Mouse (Mus musculus) intestine, postnatal 0 days (tissue): ENCODE results near the gene Atp5j2. TPM values are rescaled to one million over a fixed set of nuclear protein-coding genes. Genes with fewer than 3 reads are reported as not detected.
A peak's percentile ranks its signal among the peaks of the same experiment; 100 is the strongest.

Experiments
- ATAC-seq: fragments of 200-750 bp; cut with Nextera tagmentation; 2 replicates; pipeline ENCODE4 v1.8.0; 2017; ENCODE audit warnings: mild to moderate bottlenecking, moderate TSS enrichment, moderate library complexity
- H3K27ac ChIP-seq: fragments of 300-500 bp; sonication (generic); 2 replicates; pipeline ENCODE4 v1.5.1; 2014; ENCODE audit warnings: mild to moderate bottlenecking, low read depth, low read length, moderate library complexity
- H3K27me3 ChIP-seq: fragments of 300-500 bp; sonication (generic); replicated peaks from 2 replicates; pipeline ENCODE4 v1.6.1; 2014; ENCODE audit warnings: low read length, mixed read lengths; ENCODE audit not compliant: control insufficient read depth, insufficient read depth
- H3K36me3 ChIP-seq: fragments of 300-500 bp; sonication (generic); 2 replicates; pipeline ENCODE4 v1.6.1; 2014; ENCODE audit warnings: mild to moderate bottlenecking, moderate library complexity; ENCODE audit not compliant: control insufficient read depth, insufficient read depth
- H3K4me1 ChIP-seq: fragments of 300-500 bp; sonication (generic); replicated peaks from 2 replicates; pipeline ENCODE4 v1.6.1; 2014; ENCODE audit warnings: antibody characterized with exemption, low read length, mixed read lengths; ENCODE audit not compliant: control insufficient read depth, insufficient read depth
- H3K4me2 ChIP-seq: fragments of 300-500 bp; sonication (generic); replicated peaks from 2 replicates; pipeline ENCODE4 v1.6.1; 2014; ENCODE audit warnings: low read depth, mild to moderate bottlenecking, moderate library complexity
- H3K4me3 ChIP-seq: fragments of 300-500 bp; sonication (generic); 2 replicates; pipeline ENCODE4 v1.5.1; 2014; ENCODE audit warnings: low read depth, low read length
- H3K9ac ChIP-seq: fragments of 300-500 bp; sonication (generic); 2 replicates; pipeline ENCODE4 v1.6.1; 2014; ENCODE audit warnings: mild to moderate bottlenecking, low read depth, low read length
- H3K9me3 ChIP-seq: fragments of 300-500 bp; sonication (generic); 2 replicates; pipeline ENCODE4 v1.6.1; 2016; ENCODE audit warnings: mixed run types; ENCODE audit not compliant: control insufficient read depth
- CTCF ChIP-seq: sonication (generic); IDR thresholded peaks from 2 replicates; pipeline ENCODE4 v1.5.1; 2016; ENCODE audit warnings: low read depth, mild to moderate bottlenecking, control low read depth, antibody characterized with exemption, moderate library complexity
- WGBS: fragments of 180-500 bp; shearing (Covaris S2); extraction: QIAGEN DNeasy Blood & Tissue Kit; methylation state at CpG from one replicate; pipeline ENCODE4 v1.1.7; 2014; 5-methylcytosine and 5-hydroxymethylcytosine counted together
- polyA plus RNA-seq: library from polyadenylated mRNA; unstranded; fragments of >200 nt; fragmentation: Nextera tagmentation; extraction: Ambion mirVana; gene quantifications from 2 replicates; pipeline ENCODE4 v1.2.1, GENCODE M21; 2015

Atp5j2 gene
- polyA plus RNA-seq, 1 experiment from 2014 or later: 832 TPM

DNA sequence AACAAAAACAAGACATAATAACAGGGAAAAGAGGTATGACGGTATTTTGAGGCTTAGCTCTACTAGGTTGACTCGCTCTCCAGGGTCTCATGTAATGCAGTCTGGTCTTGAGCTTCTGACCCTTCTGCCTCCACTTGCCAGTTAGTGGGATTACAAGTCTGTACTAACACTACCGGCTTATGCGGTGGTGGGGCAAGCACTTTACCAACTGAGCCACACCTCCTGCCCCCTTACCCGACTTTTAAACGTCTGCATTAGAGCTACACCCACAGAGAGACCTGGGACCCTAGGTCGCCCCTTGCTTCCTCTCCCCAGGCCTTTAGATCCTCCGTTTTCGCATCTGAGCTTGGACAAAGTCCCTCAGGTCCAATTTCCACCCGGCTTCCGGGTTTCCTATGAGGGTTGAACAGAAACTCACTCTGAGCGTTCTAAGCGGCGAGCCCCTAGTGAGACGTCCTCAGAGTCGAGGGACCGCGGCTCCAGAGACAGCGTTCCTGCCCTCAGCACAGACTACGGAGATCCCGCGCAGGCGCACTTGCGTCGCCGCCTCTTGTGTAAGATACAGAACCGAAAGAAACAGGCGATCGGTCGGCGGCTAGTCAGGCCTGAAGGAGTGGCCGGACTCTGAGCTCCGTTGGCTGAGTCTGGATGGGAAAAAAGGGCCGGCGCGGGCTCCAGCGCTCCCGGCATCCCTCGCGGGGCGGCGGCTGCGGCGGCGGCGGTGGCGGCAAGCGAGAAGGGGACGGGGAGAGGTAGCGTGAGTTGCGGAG, 25.1 kb downstream of the Atp5j2 start, which contains the start of the genes Ptcd1 and Cpsf4:
TSS of gene Ptcd1 (minus strand) at position 573 of the 770 bp plus-strand sequence.
TSS of gene Cpsf4 (plus strand) at position 678 of the 770 bp plus-strand sequence.
- peaks cover 24% of the 10 kb centered on the region for H3K36me3 ChIP-seq
- no peaks in the 10 kb centered on the region for H3K9me3 ChIP-seq
- no peaks in the 10 kb centered on the region for H3K4me1 ChIP-seq
- no peaks in the 10 kb centered on the region for H3K27me3 ChIP-seq
- WGBS: under 1% methylated on average over 51 of the region's 51 CpGs
- H3K4me2 ChIP-seq: peak within 1 kb of the TSS; percentile 82
- peak within 1 kb of the TSS; percentile 86 for H3K4me3 ChIP-seq
- TF ChIP-seq CTCF: 0 out of 2 replicates have a peak, but pooled peaks have one; percentile 4
- peak within 1 kb of the TSS; percentile 95 for H3K9ac ChIP-seq
- ATAC-seq: peak; percentile 96
- H3K27ac ChIP-seq: peak within 1 kb of the TSS; percentile 68

DNA sequence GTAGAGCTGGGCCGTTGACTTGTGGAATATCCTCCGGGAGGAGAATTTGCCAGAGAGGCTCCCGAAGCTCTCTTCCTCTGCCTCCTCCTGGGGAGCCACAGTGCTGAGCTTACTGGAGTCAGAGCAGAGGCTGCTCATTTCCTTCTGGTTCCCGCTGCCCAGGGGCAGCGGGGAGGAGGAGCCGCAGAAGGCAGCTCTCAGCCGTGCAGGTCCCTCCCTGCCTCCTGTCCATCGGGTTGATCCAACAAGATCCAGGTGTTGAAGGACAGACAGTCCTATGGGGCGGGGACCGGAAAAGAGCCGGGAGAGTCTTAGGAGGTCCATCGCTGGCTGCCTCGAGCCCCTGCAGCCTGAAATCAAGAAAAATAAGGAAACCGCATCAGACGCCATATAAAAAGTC, 26.7 kb downstream of the Atp5j2 start:
- no peak overlapping the region for H3K4me3 ChIP-seq
- WGBS: 83% methylated on average over 15 of the region's 15 CpGs
- H3K27ac ChIP-seq: peak overlapping the region; percentile 35; the same call in 1 of the 2 replicates
- H3K9me3 ChIP-seq: no peaks in the 10 kb centered on the region
- no peak overlapping the region for H3K4me2 ChIP-seq
- no peak for ATAC-seq
- no peaks in the 10 kb centered on the region for H3K27me3 ChIP-seq
- H3K4me1 ChIP-seq: no peaks in the 10 kb centered on the region
- no peak overlapping the region for H3K9ac ChIP-seq
- TF ChIP-seq CTCF: no peak
- H3K36me3 ChIP-seq: peaks cover 26% of the 10 kb centered on the region

DNA sequence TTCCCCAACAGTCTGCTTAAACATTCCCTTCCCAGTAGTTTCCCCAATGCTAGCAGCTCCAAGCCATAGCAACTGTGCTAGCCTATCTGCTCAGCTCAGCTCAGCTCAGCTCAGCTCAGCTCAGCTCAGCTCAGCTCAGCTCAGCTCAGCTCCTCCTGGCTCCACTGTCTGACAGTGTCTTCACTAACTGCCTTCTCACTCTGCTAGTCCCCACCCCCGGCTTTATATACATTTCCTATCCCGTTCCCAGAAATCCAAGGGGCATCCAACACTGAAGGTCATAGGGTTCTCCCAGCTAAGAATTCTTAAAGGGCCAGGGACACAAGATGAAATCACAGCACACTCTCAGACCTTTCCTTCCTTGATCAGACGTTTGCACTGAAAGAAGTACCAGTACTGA, 27.2 kb downstream of the Atp5j2 start:
- H3K4me2 ChIP-seq: no peak overlapping the region
- TF ChIP-seq CTCF: no peak
- H3K27ac ChIP-seq: 0 out of 2 replicates have a peak overlapping the region, but pooled peaks have one; percentile 35
- no peak overlapping the region for H3K9ac ChIP-seq
- H3K27me3 ChIP-seq: no peaks in the 10 kb centered on the region
- WGBS: 36% methylated on average over 3 of the region's 3 CpGs
- no peaks in the 10 kb centered on the region for H3K9me3 ChIP-seq
- ATAC-seq: no peak
- no peak overlapping the region for H3K4me3 ChIP-seq
- peaks cover 30% of the 10 kb centered on the region for H3K36me3 ChIP-seq
- H3K4me1 ChIP-seq: no peaks in the 10 kb centered on the region

DNA sequence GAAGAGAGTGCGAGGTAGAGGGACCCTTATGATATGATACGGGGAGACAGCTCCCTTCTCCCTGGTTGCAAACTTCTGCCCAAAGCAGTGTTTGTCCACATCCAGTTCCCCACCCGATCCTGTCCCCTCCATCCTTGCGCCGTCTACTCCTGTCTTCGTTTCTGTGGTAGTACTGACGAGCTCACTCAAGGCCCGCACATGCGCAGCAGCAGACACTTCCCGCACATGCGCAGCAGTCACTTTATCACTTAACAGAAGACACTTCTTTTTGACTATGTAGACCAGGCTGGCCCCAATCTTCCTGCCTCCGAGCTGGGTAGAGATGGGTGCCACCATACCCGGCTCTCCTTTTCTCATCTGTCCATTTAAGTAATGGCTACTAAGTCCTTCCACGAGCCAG, 30.5 kb downstream of the Atp5j2 start:
- TF ChIP-seq CTCF: no peak
- Histone ChIP-seq H3K9ac (no peak overlapping the region), H3K36me3 (peaks cover 57% of the 10 kb centered on the region), H3K27ac (no peak overlapping the region), H3K4me3 (no peak overlapping the region), H3K9me3 (no peaks in the 10 kb centered on the region), H3K27me3 (no peaks in the 10 kb centered on the region), H3K4me2 (no peak overlapping the region), H3K4me1 (no peaks in the 10 kb centered on the region)
- no peak for ATAC-seq
- 94% methylated on average over 14 of the region's 14 CpGs for WGBS

DNA sequence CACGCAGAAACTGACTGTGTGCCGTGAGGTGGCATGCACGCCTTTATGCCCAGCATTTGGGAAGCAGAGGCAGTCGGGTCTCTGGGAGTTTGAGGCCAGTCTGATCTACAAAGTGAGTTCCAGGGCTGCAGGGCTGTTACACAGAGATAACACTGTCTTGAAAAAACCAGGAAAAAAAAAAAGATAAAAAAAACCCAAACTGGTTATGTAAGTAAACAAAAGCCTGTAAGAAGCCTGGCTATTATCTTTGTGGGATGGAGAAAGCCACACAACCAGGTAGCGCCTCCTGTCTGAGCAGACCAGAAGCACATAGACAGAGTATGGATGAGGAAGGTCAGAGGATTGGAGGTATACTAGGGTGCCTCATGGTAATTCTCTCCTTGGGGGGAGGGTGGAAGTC, 39.2 kb downstream of the Atp5j2 start:
- H3K4me2 ChIP-seq: no peak overlapping the region
- H3K27me3 ChIP-seq: no peaks in the 10 kb centered on the region
- H3K9me3 ChIP-seq: no peaks in the 10 kb centered on the region
- H3K27ac ChIP-seq: no peak overlapping the region
- ATAC-seq: no peak
- H3K4me3 ChIP-seq: no peak overlapping the region
- peaks cover 91% of the 10 kb centered on the region for H3K36me3 ChIP-seq
- no peak overlapping the region for H3K9ac ChIP-seq
- H3K4me1 ChIP-seq: no peaks in the 10 kb centered on the region
- no peak for TF ChIP-seq CTCF
- 82% methylated on average over 5 of the region's 5 CpGs for WGBS

DNA sequence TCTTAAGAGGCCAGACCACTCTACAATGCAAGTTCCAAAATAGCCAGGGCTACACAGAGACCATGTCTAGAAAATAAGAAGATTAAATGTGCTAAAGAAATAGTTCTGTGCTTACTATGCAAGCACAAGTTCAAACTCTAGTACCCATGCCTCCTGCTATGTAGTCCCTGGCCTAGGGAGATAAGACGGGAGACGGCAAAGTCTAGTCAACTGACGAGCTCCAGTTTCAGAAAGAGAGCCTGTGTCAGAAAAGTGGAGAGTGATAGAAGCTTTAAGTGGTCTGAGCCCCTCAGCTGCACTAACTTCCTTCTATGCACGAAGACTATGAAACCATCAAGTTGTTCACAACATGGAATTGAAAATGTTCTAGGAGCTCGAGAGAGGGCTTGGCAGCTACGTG, 42.6 kb downstream of the Atp5j2 start:
- Histone ChIP-seq H3K27me3 (no peaks in the 10 kb centered on the region), H3K36me3 (peaks cover 95% of the 10 kb centered on the region), H3K27ac (no peak overlapping the region), H3K4me2 (no peak overlapping the region), H3K9ac (no peak overlapping the region), H3K9me3 (no peaks in the 10 kb centered on the region), H3K4me3 (no peak overlapping the region), H3K4me1 (no peaks in the 10 kb centered on the region)
- no peak for ATAC-seq
- 89% methylated on average over 6 of the region's 6 CpGs for WGBS
- no peak for TF ChIP-seq CTCF
